Mouse (Mus musculus) heart, embryonic 11.5 days (tissue): ENCODE measurements around the gene Dstn. TPM values are rescaled to one million over a fixed set of nuclear protein-coding genes. Genes with fewer than 3 reads are reported as not detected.
A peak's percentile ranks its signal among the peaks of the same experiment; 100 is the strongest.

Experiments
- ATAC-seq: fragments of 200-750 bp; cut with Nextera tagmentation; replicated peaks from 2 replicates; pipeline ENCODE4 v1.8.0; 2017; ENCODE audit warnings: moderate library complexity; ENCODE audit not compliant: insufficient number of reproducible peaks, low FRiP score, low TSS enrichment
- H3K27ac ChIP-seq: fragments of 300-500 bp; sonication (generic); 2 replicates; pipeline ENCODE4 v1.5.1; 2014; ENCODE audit warnings: mild to moderate bottlenecking, low read depth, low read length
- H3K27me3 ChIP-seq: fragments of 300-500 bp; sonication (generic); 2 replicates; pipeline ENCODE4 v1.6.1; 2014; ENCODE audit warnings: mild to moderate bottlenecking, low read length, mixed read lengths; ENCODE audit not compliant: control insufficient read depth, insufficient read depth
- H3K36me3 ChIP-seq: fragments of 300-500 bp; sonication (generic); 2 replicates; pipeline ENCODE4 v1.6.1; 2014; ENCODE audit warnings: mild to moderate bottlenecking, low read length, moderate library complexity, mixed read lengths; ENCODE audit not compliant: control insufficient read depth, insufficient read depth
- H3K4me1 ChIP-seq: fragments of 300-500 bp; sonication (generic); 2 replicates; pipeline ENCODE4 v1.6.1; 2014; ENCODE audit warnings: low read length; ENCODE audit not compliant: control insufficient read depth, insufficient read depth
- H3K4me2 ChIP-seq: fragments of 300-500 bp; sonication (generic); 2 replicates; pipeline ENCODE4 v1.6.1; 2014; ENCODE audit warnings: mild to moderate bottlenecking, moderate library complexity
- H3K4me3 ChIP-seq: fragments of 300-500 bp; sonication (generic); 2 replicates; pipeline ENCODE4 v1.5.1; 2014; ENCODE audit warnings: low read depth, low read length
- H3K9ac ChIP-seq: fragments of 300-500 bp; sonication (generic); 2 replicates; pipeline ENCODE4 v1.6.1; 2014; ENCODE audit warnings: mild to moderate bottlenecking, low read depth, low read length, moderate library complexity
- H3K9me3 ChIP-seq: fragments of 300-500 bp; sonication (generic); replicated peaks from 2 replicates; pipeline ENCODE4 v1.6.1; 2016; ENCODE audit warnings: low read length; ENCODE audit not compliant: control insufficient read depth
- WGBS: fragments of 180-500 bp; shearing (Covaris S2); extraction: QIAGEN DNeasy Blood & Tissue Kit; methylation state at CpG from one replicate; pipeline ENCODE4 v1.1.7; 2014; ENCODE audit not compliant: insufficient replicate concordance; 5-methylcytosine and 5-hydroxymethylcytosine counted together
- polyA plus RNA-seq: library from polyadenylated mRNA; unstranded; fragments of >200 nt; fragmentation: Nextera tagmentation; extraction: Ambion mirVana; gene quantifications from 2 replicates; pipeline ENCODE4 v1.2.1, GENCODE M21; 2014

Dstn gene
- polyA plus RNA-seq, 1 experiment from 2014 or later = 1,059 TPM

DNA sequence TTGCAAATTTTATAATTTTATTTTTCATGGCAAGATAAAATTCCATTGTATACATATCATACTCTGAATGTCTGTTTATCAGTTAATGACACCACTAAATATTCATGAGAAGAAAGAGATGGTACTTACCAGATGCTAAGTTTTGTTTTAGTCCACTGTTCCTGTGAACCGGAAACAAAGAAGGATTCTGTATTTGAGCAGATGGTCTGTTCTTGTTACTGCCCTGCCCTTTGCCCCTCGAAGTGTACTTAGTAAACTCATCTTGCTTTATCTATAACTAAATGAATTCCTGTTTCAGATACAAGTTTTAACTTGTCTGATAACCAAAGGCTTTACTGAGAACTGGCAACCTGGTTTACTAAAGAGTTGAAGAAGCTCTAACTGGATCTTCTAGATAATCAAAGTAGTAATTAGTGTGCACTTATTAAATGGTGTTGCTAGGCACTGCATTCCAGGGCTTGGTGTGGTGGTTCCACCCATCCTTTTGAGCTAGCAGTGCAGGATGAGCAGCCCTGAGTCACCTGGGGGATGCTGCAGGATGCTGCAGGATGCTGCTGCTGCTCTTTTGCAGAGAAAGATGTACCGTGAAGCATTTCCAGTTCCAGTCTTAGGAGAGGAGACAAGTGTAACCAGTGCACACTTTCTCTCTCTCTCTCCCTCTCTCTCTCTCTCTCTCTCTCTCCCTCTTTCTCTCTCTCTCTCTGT, 14.6 kb downstream of the Dstn start:
- H3K4me1 ChIP-seq = peaks cover 24% of the 10 kb centered on the region
- H3K36me3 ChIP-seq = no peaks in the 10 kb centered on the region
- H3K4me3 ChIP-seq = no peak overlapping the region
- no peak overlapping the region for H3K27ac ChIP-seq
- 58% methylated on average over 3 of the region's 3 CpGs for WGBS
- no peaks in the 10 kb centered on the region for H3K27me3 ChIP-seq
- ATAC-seq = no peak
- H3K9ac ChIP-seq = no peak overlapping the region
- no peak overlapping the region for H3K4me2 ChIP-seq
- H3K9me3 ChIP-seq = no peaks in the 10 kb centered on the region

DNA sequence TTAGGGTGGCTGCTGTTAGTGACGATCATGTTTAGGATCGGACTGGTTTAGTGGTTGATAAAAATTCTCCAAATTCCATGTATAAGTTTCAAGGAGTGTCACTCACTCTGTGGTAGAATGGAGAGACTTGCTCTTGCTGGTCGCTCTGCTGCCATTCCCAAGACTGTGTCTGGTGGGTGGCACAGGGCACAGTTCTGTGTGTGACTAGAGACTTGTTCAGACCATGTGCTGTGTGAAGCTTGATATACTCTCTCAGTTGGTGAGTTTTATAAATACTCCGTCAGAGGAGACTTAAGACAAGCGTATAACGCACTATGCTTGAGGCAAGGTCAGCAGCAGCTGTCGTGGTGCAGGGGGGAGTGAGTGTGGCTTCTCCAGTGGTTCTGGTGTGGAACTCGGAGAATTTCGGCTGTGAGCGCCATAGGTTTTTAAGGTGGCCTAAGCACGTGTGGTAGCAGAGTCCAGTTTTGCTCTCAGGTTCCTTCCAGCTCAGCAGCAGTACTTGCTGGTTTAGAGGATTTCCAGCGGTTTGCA, 17.3 kb downstream of the Dstn start:
- H3K9me3 ChIP-seq = no peaks in the 10 kb centered on the region
- no peak overlapping the region for H3K4me2 ChIP-seq
- H3K36me3 ChIP-seq = no peaks in the 10 kb centered on the region
- no peak overlapping the region for H3K9ac ChIP-seq
- WGBS = 70% methylated on average over 12 of the region's 12 CpGs
- H3K27me3 ChIP-seq = no peaks in the 10 kb centered on the region
- peaks cover 24% of the 10 kb centered on the region for H3K4me1 ChIP-seq
- H3K27ac ChIP-seq = no peak overlapping the region
- no peak for ATAC-seq
- no peak overlapping the region for H3K4me3 ChIP-seq

DNA sequence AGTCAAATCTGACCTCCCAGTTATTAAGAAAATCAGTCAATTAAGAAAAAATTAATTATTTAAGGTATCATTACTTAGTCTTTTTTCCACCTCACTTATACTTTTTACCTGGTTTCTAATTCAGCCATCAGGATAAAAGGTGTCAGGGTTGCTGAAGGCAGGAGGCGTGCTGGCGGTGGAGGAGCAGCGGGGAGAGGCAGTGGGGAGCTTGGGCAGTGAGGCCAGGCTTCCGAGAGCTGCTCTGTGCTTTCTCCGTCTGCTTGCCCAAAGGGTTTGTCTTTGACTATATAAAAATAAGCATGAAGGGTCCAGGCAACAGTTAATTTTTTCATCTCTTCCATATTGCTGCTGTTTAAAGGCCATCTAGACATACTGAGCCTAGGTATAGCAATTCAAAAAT, 18.4 kb downstream of the Dstn start:
- peaks cover 24% of the 10 kb centered on the region for H3K4me1 ChIP-seq
- H3K27me3 ChIP-seq = no peaks in the 10 kb centered on the region
- H3K4me3 ChIP-seq = no peak overlapping the region
- WGBS = 80% methylated on average over 5 of the region's 5 CpGs
- H3K9ac ChIP-seq = no peak overlapping the region
- H3K9me3 ChIP-seq = no peaks in the 10 kb centered on the region
- H3K36me3 ChIP-seq = 0 out of 2 replicates have a peak, but pooled peaks cover under 1% of the 10 kb centered on the region
- H3K4me2 ChIP-seq = no peak overlapping the region
- no peak overlapping the region for H3K27ac ChIP-seq
- ATAC-seq = no peak

DNA sequence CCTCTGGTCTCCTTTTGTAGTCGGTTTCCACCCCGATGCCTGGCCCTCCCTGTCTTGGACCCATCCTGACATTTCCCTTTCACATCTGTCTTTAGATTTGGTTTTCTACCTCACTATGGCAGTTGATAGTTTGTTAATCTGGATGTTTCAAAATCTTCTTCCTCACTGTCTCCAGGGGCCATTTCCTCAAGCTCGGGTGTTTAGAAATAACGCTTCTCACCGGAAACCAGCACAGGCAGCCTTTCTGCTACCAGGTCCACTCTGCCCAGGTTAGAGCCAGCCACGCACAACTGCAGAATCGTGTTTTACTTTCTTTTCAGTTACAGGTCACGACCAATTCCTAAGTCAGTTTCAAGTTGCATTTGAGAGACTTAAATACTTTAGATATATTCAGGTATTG, 19.3 kb downstream of the Dstn start:
- no peak overlapping the region for H3K9ac ChIP-seq
- H3K9me3 ChIP-seq = no peaks in the 10 kb centered on the region
- H3K27me3 ChIP-seq = no peaks in the 10 kb centered on the region
- 85% methylated on average over 8 of the region's 8 CpGs for WGBS
- H3K4me2 ChIP-seq = no peak overlapping the region
- ATAC-seq = no peak
- H3K4me1 ChIP-seq = peaks cover 24% of the 10 kb centered on the region
- 0 out of 2 replicates have a peak overlapping the region, but pooled peaks have one; percentile 22 for H3K27ac ChIP-seq
- 0 out of 2 replicates have a peak, but pooled peaks cover 4% of the 10 kb centered on the region for H3K36me3 ChIP-seq
- no peak overlapping the region for H3K4me3 ChIP-seq

DNA sequence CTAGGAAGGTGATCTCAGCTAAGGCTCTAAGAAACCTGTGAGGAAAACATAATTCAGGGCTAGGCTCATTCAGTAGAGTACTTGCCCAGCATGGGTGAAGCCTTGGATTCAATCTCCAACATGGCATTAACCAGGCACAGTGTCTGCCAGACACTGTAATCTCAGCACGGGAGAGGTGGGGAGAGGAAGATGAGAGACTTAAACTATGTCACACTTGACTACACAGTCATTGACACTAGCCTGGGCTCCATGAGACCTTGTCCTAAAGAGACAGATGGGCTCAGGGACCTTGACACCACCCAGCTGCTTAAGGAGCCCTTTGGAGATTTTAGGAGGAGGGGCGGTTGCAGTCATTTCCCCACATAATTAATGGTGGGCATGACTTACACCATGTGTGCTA, 22.7 kb downstream of the Dstn start:
- Histone ChIP-seq H3K4me2 (no peak overlapping the region), H3K36me3 (peaks cover 25% of the 10 kb centered on the region), H3K9me3 (no peaks in the 10 kb centered on the region), H3K4me1 (peaks cover 15% of the 10 kb centered on the region), H3K4me3 (no peak overlapping the region), H3K27ac (no peak overlapping the region), H3K9ac (no peak overlapping the region), H3K27me3 (no peaks in the 10 kb centered on the region)
- ATAC-seq = no peak
- 43% methylated on average over 2 of the region's 2 CpGs for WGBS

DNA sequence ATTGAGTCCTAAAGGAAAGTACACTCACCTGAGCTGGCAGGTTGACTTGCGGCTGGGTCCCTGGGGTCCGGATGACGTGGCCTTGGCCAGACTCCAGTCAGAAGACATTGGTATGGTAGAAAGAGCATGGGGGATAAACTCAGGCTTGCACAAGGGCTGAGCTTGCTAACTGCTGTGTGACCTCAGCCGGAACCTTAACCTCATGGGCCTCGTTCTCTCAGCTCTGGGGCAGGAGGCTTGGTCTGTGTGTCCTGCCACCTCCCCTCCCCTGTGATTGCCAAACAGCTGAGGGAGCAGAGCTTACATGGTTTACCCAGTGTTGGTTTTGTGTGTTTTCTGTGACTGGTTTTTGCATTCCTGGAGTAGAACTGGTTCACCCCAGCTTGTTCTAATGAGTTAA, 25.3 kb downstream of the Dstn start:
- Histone ChIP-seq H3K4me3 (no peak overlapping the region), H3K4me1 (peaks cover 7% of the 10 kb centered on the region; the same call in 1 of the 2 replicates), H3K27me3 (no peaks in the 10 kb centered on the region), H3K27ac (no peak overlapping the region), H3K9ac (peak overlapping the region; percentile 10; the same call in 1 of the 2 replicates), H3K36me3 (peaks cover 28% of the 10 kb centered on the region), H3K9me3 (no peaks in the 10 kb centered on the region), H3K4me2 (no peak overlapping the region)
- no peak for ATAC-seq
- 86% methylated on average over 5 of the region's 5 CpGs for WGBS

DNA sequence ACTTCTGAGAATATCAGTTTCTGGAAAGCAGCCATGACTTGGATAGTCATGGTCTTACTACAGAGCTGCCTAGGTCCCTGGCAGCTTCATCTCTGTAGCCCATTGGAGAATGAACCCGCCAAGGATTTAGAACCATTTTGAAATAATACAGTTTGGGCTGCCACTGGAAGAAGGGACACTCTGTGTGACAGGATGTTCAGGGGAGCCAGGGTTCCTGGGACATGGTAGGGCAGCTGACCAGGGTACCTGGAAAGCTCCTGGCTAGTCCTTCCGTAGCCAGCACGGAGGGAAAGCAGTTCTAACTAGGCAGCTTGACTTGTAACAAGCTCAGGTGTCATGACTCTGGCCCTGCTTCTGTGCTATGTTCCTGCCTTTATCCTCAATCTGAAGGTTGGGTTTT, 29.7 kb downstream of the Dstn start:
- no peak overlapping the region for H3K4me3 ChIP-seq
- peaks cover 50% of the 10 kb centered on the region for H3K36me3 ChIP-seq
- H3K4me1 ChIP-seq = peaks cover 28% of the 10 kb centered on the region
- H3K9ac ChIP-seq = no peak overlapping the region
- ATAC-seq = no peak
- H3K9me3 ChIP-seq = no peaks in the 10 kb centered on the region
- no peak overlapping the region for H3K4me2 ChIP-seq
- H3K27me3 ChIP-seq = no peaks in the 10 kb centered on the region
- H3K27ac ChIP-seq = no peak overlapping the region
- 90% methylated on average over 3 of the region's 3 CpGs for WGBS

DNA sequence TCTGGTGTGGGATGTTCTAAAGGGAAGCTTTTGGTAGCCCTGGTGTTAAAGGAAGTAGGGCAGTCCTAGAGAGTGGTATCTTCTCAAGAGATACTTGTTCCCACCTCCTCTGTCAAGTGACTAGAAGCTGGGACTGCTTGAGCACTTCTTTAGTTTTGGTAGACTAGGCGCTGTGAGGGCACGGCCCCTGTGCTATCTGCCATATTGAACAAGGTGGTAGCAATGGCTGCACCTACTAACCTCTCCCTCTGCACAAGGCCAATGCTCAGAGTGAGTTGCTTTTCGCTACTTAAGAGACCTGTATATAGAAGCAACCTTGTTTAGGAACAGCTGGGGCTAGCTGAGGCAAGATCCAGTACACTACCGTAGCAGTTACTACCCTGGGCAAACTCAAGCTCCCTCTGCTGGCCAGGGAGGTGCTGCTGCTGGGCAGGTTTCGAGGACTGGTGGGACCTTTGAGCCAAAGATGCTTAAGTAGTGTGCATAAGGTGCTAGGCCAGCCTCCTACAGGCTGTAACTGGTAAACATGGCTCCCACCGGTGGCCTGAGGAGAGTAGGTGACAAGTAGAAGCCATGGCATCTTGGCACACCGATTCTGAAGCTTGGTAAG, 30.5 kb downstream of the Dstn start:
- Histone ChIP-seq H3K9me3 (no peaks in the 10 kb centered on the region), H3K4me1 (peaks cover 26% of the 10 kb centered on the region), H3K4me3 (no peak overlapping the region), H3K27me3 (no peaks in the 10 kb centered on the region), H3K9ac (no peak overlapping the region), H3K36me3 (peaks cover 45% of the 10 kb centered on the region), H3K4me2 (no peak overlapping the region), H3K27ac (no peak overlapping the region)
- ATAC-seq = no peak
- WGBS = 89% methylated on average over 7 of the region's 7 CpGs
